21 mouse cellular contexts compared by ENCODE assay signal in genomic region chr16:24603342-24603741, GRCm38 (mm10).
DNase-seq lines count a peak whose midpoint lies in the region; ATAC-seq and TF ChIP-seq lines count a peak whose summit lies in the region.
"Had no signal": no experiment of that assay in that cellular context is flagged by ENCODE, and none has a peak within 500 bp of the region (broad histone marks: within the 10 kb centered on the region; RNA-seq: fewer than 3 reads in every experiment).

No protein-coding gene starts in this region.

- H3K27me3 ChIP-seq in kidney, adult 2 months (replicated peaks; ENCODE audit: control insufficient read depth, insufficient read depth, low read length), result no peaks in the 10 kb centered on the region
- no peaks in the 10 kb centered on the region for H3K27me3 ChIP-seq in thymus, adult 2 months (ENCODE audit: control insufficient read depth, insufficient read depth, low read length)
- H3K27me3 ChIP-seq: embryonic facial prominence, embryonic 13.5 days; forebrain, embryonic 13.5 days; heart, embryonic 13.5 days; hindbrain, embryonic 12.5 days had no signal

- no peaks in the 10 kb centered on the region for H3K36me3 ChIP-seq in kidney, adult 2 months (ENCODE audit: control insufficient read depth, insufficient read depth, low read length)
- no peaks in the 10 kb centered on the region for H3K36me3 ChIP-seq in thymus, adult 2 months (ENCODE audit: control insufficient read depth, insufficient read depth, low read length)
- H3K36me3 ChIP-seq: embryonic facial prominence, embryonic 13.5 days; hindbrain, embryonic 12.5 days had no signal

- no peak overlapping the region for H3K27ac ChIP-seq in kidney, adult 2 months (ENCODE audit: insufficient read depth, low read depth, low read length)
- H3K27ac ChIP-seq in thymus, adult 2 months (ENCODE audit: control insufficient read depth, insufficient read depth, low read length), result no peak overlapping the region
- H3K27ac ChIP-seq: embryonic facial prominence, embryonic 13.5 days; forebrain, embryonic 13.5 days; heart, embryonic 13.5 days; hindbrain, embryonic 12.5 days had no signal

- no peak for TF ChIP-seq POLR2A in kidney, adult 2 months (IDR thresholded peaks at IDR 0.05; ENCODE audit: low read depth, low read length)
- no peak for TF ChIP-seq POLR2A in thymus, adult 2 months (IDR thresholded peaks at IDR 0.05; ENCODE audit: control insufficient read depth, extremely low read depth, insufficient read depth, low read length, poor library complexity)

- TF ChIP-seq CTCF in kidney, adult 2 months (conservative IDR thresholded peaks at IDR 0.05; ENCODE audit: insufficient read depth, insufficient read length, low read depth, low read length), result no peak
- TF ChIP-seq CTCF in thymus, adult 2 months (IDR thresholded peaks at IDR 0.05; ENCODE audit: borderline replicate concordance, control insufficient read depth, extremely low read depth, insufficient read depth, low read length, poor library complexity), result no peak

- ATAC-seq in common myeloid progenitor, adult 5-6 weeks (replicated peaks; ENCODE audit: low read depth, poor library complexity, severe bottlenecking), result peak; percentile 71
- ATAC-seq in monocyte, adult 5-6 weeks (replicated peaks; ENCODE audit: insufficient number of reproducible peaks, low FRiP score, low TSS enrichment, poor library complexity, severe bottlenecking), result peak; percentile 70
- ATAC-seq: CD4-positive, CD25-positive, alpha-beta regulatory T cell, adult 4 months; forebrain, embryonic 13.5 days; forebrain, postnatal 0 days; hindbrain, embryonic 16.5 days; inflammation-experienced regulatory T-cells, adult 6 months had no signal

- 87% methylated on average over 4 of the region's 4 CpGs for WGBS in kidney, adult 2 months
- 53% methylated on average over 4 of the region's 4 CpGs for WGBS in thymus, adult 2 months

- DNase-seq in layer of hippocampus, adult 9-11 months, result peak; percentile 8
- DNase-seq in layer of hippocampus, adult 11-12 months (ENCODE audit: low spot score), result no peak
- peak; percentile 56 to 57 for DNase-seq in B cell, adult 2 months
- DNase-seq in kidney, adult 2 months, result no peak
- no peak for DNase-seq in cerebellum, postnatal 25 days
- DNase-seq in thymus, adult 2 months, result no peak
- DNase-seq: adrenal gland, postnatal 10 days; cerebellum, adult 8-10 months; cerebellum, postnatal 14 days; forebrain, postnatal 0 days; gastrocnemius, postnatal 14 days; heart, postnatal 4 days had no signal

- no peak overlapping the region for H3K4me3 ChIP-seq in kidney, adult 2 months (ENCODE audit: insufficient read depth, low read depth, low read length)
- no peak overlapping the region for H3K4me3 ChIP-seq in thymus, adult 2 months (ENCODE audit: control insufficient read depth, insufficient read depth, low read length)
- H3K4me3 ChIP-seq: embryonic facial prominence, embryonic 13.5 days; forebrain, embryonic 13.5 days; heart, embryonic 13.5 days; hindbrain, embryonic 12.5 days had no signal

- no peaks in the 10 kb centered on the region for H3K4me1 ChIP-seq in kidney, adult 2 months (ENCODE audit: control insufficient read depth, insufficient read depth, low read length)
- H3K4me1 ChIP-seq in thymus, adult 2 months (replicated peaks; ENCODE audit: control insufficient read depth, insufficient read depth, low read length), result 0 out of 2 replicates have a peak, but pooled peaks cover 3% of the 10 kb centered on the region
- H3K4me1 ChIP-seq: hindbrain, embryonic 12.5 days had no signal

Comparison
In these comparisons a context has a peak if more than half of its experiments do, and no peak if none do; other contexts are left out.
1. DNase-seq: peak in layer of hippocampus, adult 9-11 months (single experiment) and B cell, adult 2 months (2 of 2); none in layer of hippocampus, adult 11-12 months (single experiment), kidney, adult 2 months (single experiment), cerebellum, postnatal 25 days (0 of 2) and thymus, adult 2 months (single experiment).